Mouse (Mus musculus) midbrain, embryonic 13.5 days (tissue): ENCODE measurements around the gene Klk7. TPM values are rescaled to one million over a fixed set of nuclear protein-coding genes. Genes with fewer than 3 reads are reported as not detected.

ENCODE experiments used
- ATAC-seq: fragments of 200-750 bp; cut with Nextera tagmentation; 2 replicates; pipeline ENCODE4 v1.8.0; 2017; ENCODE audit warnings: mild to moderate bottlenecking, moderate TSS enrichment, moderate library complexity
- H3K27ac ChIP-seq: fragments of 300-500 bp; sonication (generic); 2 replicates; pipeline ENCODE4 v1.5.1; 2015; ENCODE audit warnings: inconsistent platforms, mild to moderate bottlenecking, moderate library complexity
- H3K27me3 ChIP-seq: fragments of 300-500 bp; sonication (generic); 2 replicates; pipeline ENCODE4 v1.6.1; 2015; ENCODE audit warnings: mild to moderate bottlenecking, inconsistent platforms
- H3K36me3 ChIP-seq: fragments of 300-500 bp; sonication (generic); 2 replicates; pipeline ENCODE4 v1.6.1; 2015; ENCODE audit warnings: mild to moderate bottlenecking, inconsistent platforms
- H3K4me1 ChIP-seq: fragments of 300-500 bp; sonication (generic); replicated peaks from 2 replicates; pipeline ENCODE4 v1.6.1; 2015; ENCODE audit warnings: inconsistent platforms
- H3K4me2 ChIP-seq: fragments of 300-500 bp; sonication (generic); replicated peaks from 2 replicates; pipeline ENCODE4 v1.6.1; 2015; ENCODE audit warnings: moderate library complexity, mild to moderate bottlenecking, inconsistent platforms
- H3K4me3 ChIP-seq: fragments of 300-500 bp; sonication (generic); replicated peaks from 2 replicates; pipeline ENCODE4 v1.5.1; 2015; ENCODE audit warnings: mild to moderate bottlenecking, inconsistent platforms
- H3K9ac ChIP-seq: fragments of 300-500 bp; sonication (generic); replicated peaks from 2 replicates; pipeline ENCODE4 v1.6.1; 2015; ENCODE audit warnings: mild to moderate bottlenecking, inconsistent platforms
- H3K9me3 ChIP-seq: fragments of 300-500 bp; sonication (generic); 2 replicates; pipeline ENCODE4 v1.6.1; 2016; ENCODE audit warnings: mild to moderate bottlenecking, inconsistent platforms
- WGBS: fragments of 180-500 bp; shearing (Covaris S2); methylation state at CpG from one replicate; pipeline ENCODE4 v1.1.7; 2015; 5-methylcytosine and 5-hydroxymethylcytosine counted together
- polyA plus RNA-seq: library from polyadenylated mRNA; unstranded; fragments of >200 nt; fragmentation: Nextera tagmentation; extraction: Ambion mirVana; gene quantifications from 2 replicates; pipeline ENCODE4 v1.2.1, GENCODE M21; 2015

Klk7 gene
- polyA plus RNA-seq, result not detected in 2 replicates

GRCm38 (mm10) chr7:43810994-43811393 lies at the start of gene Klk7:
Gene Klk7, plus strand, starts transcription at chr7:43811294.
- ATAC-seq, result no peak
- H3K27me3 ChIP-seq, result no peaks in the 10 kb centered on the region
- no peaks in the 10 kb centered on the region for H3K4me1 ChIP-seq
- H3K36me3 ChIP-seq, result no peaks in the 10 kb centered on the region
- H3K27ac ChIP-seq, result no peak within 1 kb of the TSS
- H3K4me3 ChIP-seq, result no peak within 1 kb of the TSS
- 55% methylated on average over 5 of the region's 5 CpGs for WGBS
- H3K9me3 ChIP-seq, result no peaks in the 10 kb centered on the region
- no peak within 1 kb of the TSS for H3K9ac ChIP-seq
- no peak within 1 kb of the TSS for H3K4me2 ChIP-seq

- Histone ChIP-seq H3K27ac (no peak overlapping the region), H3K4me1 (no peaks in the 10 kb centered on the region), H3K4me2 (no peak overlapping the region), H3K27me3 (no peaks in the 10 kb centered on the region), H3K36me3 (no peaks in the 10 kb centered on the region), H3K9ac (no peak overlapping the region), H3K4me3 (no peak overlapping the region), H3K9me3 (no peaks in the 10 kb centered on the region)
- peak; percentile 58 for ATAC-seq
- 35% methylated on average over 8 of the region's 8 CpGs for WGBS
Measured at GRCm38 (mm10) chr7:43766484-43766883, 44.6 kb upstream of the Klk7 start.

GRCm38 (mm10) chr7:43768597-43768996 lies 42.5 kb upstream of the Klk7 start, which contains the start of gene Klk12:
Gene Klk12, plus strand, starts transcription at chr7:43768897.
- Histone ChIP-seq H3K4me2 (no peak within 1 kb of the TSS), H3K9me3 (no peaks in the 10 kb centered on the region), H3K27me3 (no peaks in the 10 kb centered on the region), H3K36me3 (no peaks in the 10 kb centered on the region), H3K4me1 (no peaks in the 10 kb centered on the region), H3K4me3 (no peak within 1 kb of the TSS), H3K27ac (no peak within 1 kb of the TSS), H3K9ac (no peak within 1 kb of the TSS)
- WGBS, result 88% methylated on average over 4 of the region's 4 CpGs
- no peak for ATAC-seq

- no peaks in the 10 kb centered on the region for H3K9me3 ChIP-seq
- no peak overlapping the region for H3K27ac ChIP-seq
- no peak overlapping the region for H3K4me3 ChIP-seq
- H3K4me1 ChIP-seq, result peaks cover under 1% of the 10 kb centered on the region
- H3K36me3 ChIP-seq, result no peaks in the 10 kb centered on the region
- no peaks in the 10 kb centered on the region for H3K27me3 ChIP-seq
- 96% methylated on average over 8 of the region's 8 CpGs for WGBS
- no peak overlapping the region for H3K4me2 ChIP-seq
- ATAC-seq, result no peak
- H3K9ac ChIP-seq, result no peak overlapping the region
Measured at GRCm38 (mm10) chr7:43769636-43770035, 41.5 kb upstream of the Klk7 start.

- Histone ChIP-seq H3K36me3 (no peaks in the 10 kb centered on the region), H3K9me3 (no peaks in the 10 kb centered on the region), H3K4me3 (no peak overlapping the region), H3K27ac (no peak overlapping the region), H3K27me3 (no peaks in the 10 kb centered on the region), H3K4me1 (peaks cover 6% of the 10 kb centered on the region), H3K9ac (no peak overlapping the region), H3K4me2 (no peak overlapping the region)
- 96% methylated on average over 10 of the region's 10 CpGs for WGBS
- no peak for ATAC-seq
Measured at GRCm38 (mm10) chr7:43770701-43771100, 40.4 kb upstream of the Klk7 start.

GRCm38 (mm10) chr7:43771916-43772315 lies 39.2 kb upstream of the Klk7 start:
- H3K9ac ChIP-seq, result no peak overlapping the region
- no peak overlapping the region for H3K27ac ChIP-seq
- peaks cover 6% of the 10 kb centered on the region for H3K4me1 ChIP-seq
- no peak for ATAC-seq
- H3K4me2 ChIP-seq, result no peak overlapping the region
- H3K27me3 ChIP-seq, result no peaks in the 10 kb centered on the region
- no peaks in the 10 kb centered on the region for H3K36me3 ChIP-seq
- H3K9me3 ChIP-seq, result no peaks in the 10 kb centered on the region
- no peak overlapping the region for H3K4me3 ChIP-seq
- WGBS, result 96% methylated on average over 6 of the region's 6 CpGs

- ATAC-seq, result no peak
- Histone ChIP-seq H3K27ac (no peak overlapping the region), H3K4me1 (peaks cover 6% of the 10 kb centered on the region), H3K9me3 (no peaks in the 10 kb centered on the region), H3K4me2 (no peak overlapping the region), H3K27me3 (no peaks in the 10 kb centered on the region), H3K4me3 (no peak overlapping the region), H3K36me3 (no peaks in the 10 kb centered on the region), H3K9ac (no peak overlapping the region)
- 70% methylated on average over 3 of the region's 3 CpGs for WGBS
Measured at GRCm38 (mm10) chr7:43772901-43773300, 38.2 kb upstream of the Klk7 start.

GRCm38 (mm10) chr7:43774364-43774763 lies 36.7 kb upstream of the Klk7 start, which contains the start of gene Klk11:
Gene Klk11, plus strand, starts transcription at chr7:43774604.
- Histone ChIP-seq H3K36me3 (no peaks in the 10 kb centered on the region), H3K9me3 (no peaks in the 10 kb centered on the region), H3K4me2 (no peak within 1 kb of the TSS), H3K27ac (no peak within 1 kb of the TSS), H3K4me1 (peaks cover 6% of the 10 kb centered on the region), H3K4me3 (no peak within 1 kb of the TSS), H3K9ac (no peak within 1 kb of the TSS), H3K27me3 (no peaks in the 10 kb centered on the region)
- 95% methylated on average over 5 of the region's 5 CpGs for WGBS
- no peak for ATAC-seq

- Histone ChIP-seq H3K4me1 (peaks cover 6% of the 10 kb centered on the region), H3K4me3 (no peak overlapping the region), H3K27me3 (no peaks in the 10 kb centered on the region), H3K9me3 (no peaks in the 10 kb centered on the region), H3K9ac (no peak overlapping the region), H3K27ac (no peak overlapping the region), H3K4me2 (no peak overlapping the region), H3K36me3 (no peaks in the 10 kb centered on the region)
- WGBS, result 26% methylated on average over 6 of the region's 6 CpGs
- ATAC-seq, result no peak
Measured at GRCm38 (mm10) chr7:43774802-43775201, 36.3 kb upstream of the Klk7 start.

GRCm38 (mm10) chr7:43775311-43776057 lies 35.6 kb upstream of the Klk7 start:
- Histone ChIP-seq H3K9me3 (no peaks in the 10 kb centered on the region), H3K36me3 (no peaks in the 10 kb centered on the region), H3K4me2 (no peak overlapping the region), H3K9ac (no peak overlapping the region), H3K27ac (no peak overlapping the region), H3K27me3 (no peaks in the 10 kb centered on the region), H3K4me1 (peaks cover 6% of the 10 kb centered on the region), H3K4me3 (no peak overlapping the region)
- WGBS, result 39% methylated on average over 7 of the region's 7 CpGs
- ATAC-seq, result no peak

- H3K4me1 ChIP-seq, result peaks cover 6% of the 10 kb centered on the region
- no peak overlapping the region for H3K9ac ChIP-seq
- no peak overlapping the region for H3K4me3 ChIP-seq
- ATAC-seq, result no peak
- H3K36me3 ChIP-seq, result no peaks in the 10 kb centered on the region
- no peaks in the 10 kb centered on the region for H3K9me3 ChIP-seq
- no peak overlapping the region for H3K4me2 ChIP-seq
- no peaks in the 10 kb centered on the region for H3K27me3 ChIP-seq
- H3K27ac ChIP-seq, result no peak overlapping the region
- WGBS, result 84% methylated on average over 5 of the region's 5 CpGs
Measured at GRCm38 (mm10) chr7:43776506-43776905, 34.6 kb upstream of the Klk7 start.

- Histone ChIP-seq H3K9me3 (no peaks in the 10 kb centered on the region), H3K9ac (no peak overlapping the region), H3K4me1 (peaks cover 7% of the 10 kb centered on the region), H3K4me2 (no peak overlapping the region), H3K27me3 (no peaks in the 10 kb centered on the region), H3K36me3 (no peaks in the 10 kb centered on the region), H3K4me3 (no peak overlapping the region), H3K27ac (no peak overlapping the region)
- 93% methylated on average over 12 of the region's 12 CpGs for WGBS
- no peak for ATAC-seq
Measured at GRCm38 (mm10) chr7:43777423-43777822, 33.7 kb upstream of the Klk7 start.
